In the genomic region with DNA sequence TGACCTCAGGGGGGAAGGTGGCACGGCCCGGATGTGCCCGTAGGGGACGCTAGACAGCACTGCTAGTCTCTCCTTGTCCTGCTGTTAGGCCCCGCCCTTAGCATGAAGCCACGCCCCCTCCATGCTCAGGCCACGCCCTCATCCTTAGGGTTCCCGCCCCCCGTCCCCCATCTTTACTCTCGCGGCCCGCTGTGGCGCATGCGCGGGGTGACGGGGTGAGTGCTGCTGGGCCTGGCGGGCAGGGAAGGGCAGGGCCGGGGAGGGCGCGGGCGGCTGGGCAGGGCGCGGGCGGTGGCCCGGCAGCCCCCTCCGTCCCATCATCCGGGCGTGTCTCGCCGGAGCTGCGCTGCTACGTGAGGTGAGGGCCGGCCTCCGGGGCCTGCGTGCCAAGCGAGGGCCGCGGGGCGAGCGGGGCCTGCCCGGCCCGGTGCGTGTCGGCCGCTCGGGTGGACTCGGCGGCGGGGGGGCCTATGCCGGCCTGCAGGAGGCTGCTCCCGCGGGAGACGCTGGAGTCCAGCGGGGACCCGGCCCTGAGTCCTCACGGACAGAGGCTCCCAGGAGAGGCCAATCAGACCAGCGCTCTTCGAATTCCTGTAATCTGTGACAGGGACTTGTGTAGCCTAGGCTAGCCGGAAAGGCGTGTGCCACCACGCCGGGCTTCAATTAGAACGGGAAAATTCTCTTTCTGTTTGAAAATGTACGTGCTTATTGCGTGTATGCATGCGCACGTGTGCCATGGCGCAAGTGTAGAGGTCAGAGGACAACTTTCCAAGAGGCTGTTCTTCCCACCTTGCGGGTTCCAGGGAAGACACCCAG, we compare ENCODE assay signal across 8 mouse cellular contexts. TPM values are rescaled to one million over a fixed set of nuclear protein-coding genes. Genes with fewer than 3 reads are reported as not detected.
DNase-seq lines count a peak whose midpoint lies in the region; ATAC-seq and TF ChIP-seq lines count a peak whose summit lies in the region.

No protein-coding gene starts in this region.

- H3K27me3 ChIP-seq in C2C12 (ENCODE audit: control insufficient read depth, insufficient read depth, insufficient read length) = no peaks in the 10 kb centered on the region
- no peaks in the 10 kb centered on the region for H3K27me3 ChIP-seq in erythroblast, embryonic 14.5 days (ENCODE audit: control insufficient read depth)
- no peaks in the 10 kb centered on the region for H3K27me3 ChIP-seq in heart, embryonic 13.5 days (replicated peaks)
- H3K27me3 ChIP-seq in liver, embryonic 12.5 days (replicated peaks) = no peaks in the 10 kb centered on the region
- no peaks in the 10 kb centered on the region for H3K27me3 ChIP-seq in stomach, embryonic 15.5 days (replicated peaks)

- peaks cover 65% of the 10 kb centered on the region for H3K4me1 ChIP-seq in erythroblast, embryonic 14.5 days (ENCODE audit: control insufficient read depth)
- H3K4me1 ChIP-seq in heart, embryonic 13.5 days = peaks cover 36% of the 10 kb centered on the region
- peaks cover 61% of the 10 kb centered on the region for H3K4me1 ChIP-seq in liver, embryonic 12.5 days
- H3K4me1 ChIP-seq in stomach, embryonic 15.5 days = peaks cover 7% of the 10 kb centered on the region; the same call in 1 of the 2 replicates

- ATAC-seq in heart, embryonic 13.5 days (ENCODE audit: extremely low read depth, insufficient number of reproducible peaks, low FRiP score, low TSS enrichment) = peak; percentile 94
- ATAC-seq in liver, embryonic 12.5 days = peak; percentile 95
- peak; percentile 96 for ATAC-seq in stomach, embryonic 15.5 days (ENCODE audit: insufficient read depth, low FRiP score, low read depth)

- peaks cover 19% of the 10 kb centered on the region for H3K36me3 ChIP-seq in C2C12 (ENCODE audit: control insufficient read depth, insufficient read depth)
- H3K36me3 ChIP-seq in erythroblast, embryonic 14.5 days (ENCODE audit: control insufficient read depth) = peaks cover 15% of the 10 kb centered on the region
- peaks cover 21% of the 10 kb centered on the region for H3K36me3 ChIP-seq in heart, embryonic 13.5 days
- H3K36me3 ChIP-seq in liver, embryonic 12.5 days = peaks cover 17% of the 10 kb centered on the region
- no peaks in the 10 kb centered on the region for H3K36me3 ChIP-seq in stomach, embryonic 15.5 days

- peaks cover 45% of the 10 kb centered on the region for H3K79me2 ChIP-seq in C2C12 (ENCODE audit: control insufficient read depth, insufficient read depth)

- H3K4me2 ChIP-seq in heart, embryonic 13.5 days = peak overlapping the region; percentile 79
- H3K4me2 ChIP-seq in liver, embryonic 12.5 days = peak overlapping the region; percentile 95
- H3K4me2 ChIP-seq in stomach, embryonic 15.5 days = peak overlapping the region; percentile 76

- peak overlapping the region; percentile 91 for H3K27ac ChIP-seq in heart, embryonic 13.5 days (replicated peaks)
- H3K27ac ChIP-seq in liver, embryonic 12.5 days = peak overlapping the region; percentile 94
- peak overlapping the region; percentile 91 for H3K27ac ChIP-seq in stomach, embryonic 15.5 days

- WGBS in heart, embryonic 13.5 days = under 1% methylated on average over 65 of the region's 69 CpGs
- under 1% methylated on average over 56 of the region's 69 CpGs for WGBS in liver, embryonic 12.5 days (ENCODE audit: insufficient replicate concordance)
- under 1% methylated on average over 66 of the region's 69 CpGs for WGBS in stomach, embryonic 15.5 days

- peak overlapping the region; percentile 63 for H3K4me3 ChIP-seq in C2C12 (ENCODE audit: insufficient read depth, poor library complexity, severe bottlenecking)
- peak overlapping the region; percentile 90 for H3K4me3 ChIP-seq in erythroblast, embryonic 14.5 days (replicated peaks)
- peak overlapping the region; percentile 85 for H3K4me3 ChIP-seq in heart, embryonic 13.5 days
- H3K4me3 ChIP-seq in liver, embryonic 12.5 days = peak overlapping the region; percentile 86
- peak overlapping the region; percentile 80 for H3K4me3 ChIP-seq in stomach, embryonic 15.5 days (replicated peaks)

- DNase-seq in brain, embryonic 14.5 days (ENCODE audit: low read depth) = peak; percentile 96
- peak; percentile 97 for DNase-seq in kidney, postnatal 10 days
- peak; percentile 97 to 98 for DNase-seq in natural killer cell, adult 2 months (ENCODE audit: low spot score in 2 of 2)

- peak; percentile 88 for TF ChIP-seq CTCF in C2C12 (IDR thresholded peaks at IDR 0.05; ENCODE audit: control insufficient read depth, insufficient read depth, insufficient read length)
- peak; percentile 72 for TF ChIP-seq CTCF in brain, embryonic 14.5 days (IDR thresholded peaks at IDR 0.05; ENCODE audit: borderline replicate concordance, extremely low read depth, insufficient read depth, insufficient read length)

- peak overlapping the region; percentile 72 for H3ac ChIP-seq in C2C12 (ENCODE audit: control insufficient read depth, insufficient read length, low read depth)

- H3K79me3 ChIP-seq in C2C12 (ENCODE audit: low read depth) = peaks cover 32% of the 10 kb centered on the region

- no peaks in the 10 kb centered on the region for H3K9me3 ChIP-seq in erythroblast, embryonic 14.5 days (ENCODE audit: control insufficient read depth, low read length)
- H3K9me3 ChIP-seq in heart, embryonic 13.5 days = no peaks in the 10 kb centered on the region
- H3K9me3 ChIP-seq in liver, embryonic 12.5 days (replicated peaks) = no peaks in the 10 kb centered on the region
- H3K9me3 ChIP-seq in stomach, embryonic 15.5 days = no peaks in the 10 kb centered on the region

- peak overlapping the region; percentile 95 for H3K9ac ChIP-seq in heart, embryonic 13.5 days
- H3K9ac ChIP-seq in liver, embryonic 12.5 days = peak overlapping the region; percentile 96
- peak overlapping the region; percentile 79 for H3K9ac ChIP-seq in stomach, embryonic 15.5 days

- peak; percentile 91 for TF ChIP-seq POLR2A in brain, embryonic 14.5 days (IDR thresholded peaks at IDR 0.05; ENCODE audit: borderline replicate concordance, extremely low read depth, insufficient read depth, insufficient read length, poor library complexity, severe bottlenecking)

TF ChIP-seq in C2C12, 6 proteins besides CTCF, POLR2A, EP300 and RAD21:
- TF ChIP-seq MYOG (IDR thresholded peaks at IDR 0.05; ENCODE audit: control insufficient read depth, extremely low read depth, insufficient read length) (no peak), MYOD1 (IDR thresholded peaks at IDR 0.05; ENCODE audit: control insufficient read depth, insufficient read length, low read depth) (no peak), MAX (IDR thresholded peaks at IDR 0.05) (peak; percentile 14), FOSL1 (IDR thresholded peaks at IDR 0.05; ENCODE audit: insufficient read depth, low read length, poor library complexity, severe bottlenecking) (no peak), CEBPB (IDR thresholded peaks at IDR 0.05; ENCODE audit: low read depth) (peak; percentile 17), USF1 (IDR thresholded peaks at IDR 0.05; ENCODE audit: low read depth) (peak; percentile 14)

RNA-seq across cellular contexts. Expression of a gene that starts 0.5 kb away (rescaled TPM):
- 15.3 TPM for polyA plus RNA-seq in C2C12 (2012; fragmentation: generic; extraction: Trizol)
- polyA plus RNA-seq in brain, embryonic 14.5 days (2012; rRNA removed) = 56.4 and 59.4 TPM in 2 replicates
- 0.16 TPM in 2 replicates for polyA plus RNA-seq in erythroblast, embryonic 14.5 days (2012)
- 23.7 and 28.5 TPM in 2 replicates for polyA plus RNA-seq in heart, embryonic 13.5 days (2015; fragmentation: Nextera tagmentation; extraction: Ambion mirVana)
- 29.8 and 31.8 TPM in 2 replicates for polyA plus RNA-seq in liver, embryonic 12.5 days (2016; fragmentation: Nextera tagmentation; extraction: Ambion mirVana)
- 33.6 and 34.3 TPM in 2 replicates for polyA plus RNA-seq in stomach, embryonic 15.5 days (2015; fragmentation: Nextera tagmentation; extraction: Ambion mirVana)

RNA-seq across cellular contexts. Expression of a gene that starts 18.6 kb away (rescaled TPM):
- polyA plus RNA-seq in C2C12 (2012; fragmentation: generic; extraction: Trizol) = not detected
- polyA plus RNA-seq in brain, embryonic 14.5 days (2012; rRNA removed) = not detected in 2 replicates
- not detected in 2 replicates for polyA plus RNA-seq in erythroblast, embryonic 14.5 days (2012)
- 0.08 and 0.11 TPM in 2 replicates for polyA plus RNA-seq in heart, embryonic 13.5 days (2015; fragmentation: Nextera tagmentation; extraction: Ambion mirVana)
- not detected in 2 replicates for polyA plus RNA-seq in liver, embryonic 12.5 days (2016; fragmentation: Nextera tagmentation; extraction: Ambion mirVana)
- polyA plus RNA-seq in stomach, embryonic 15.5 days (2015; fragmentation: Nextera tagmentation; extraction: Ambion mirVana) = 0.10 TPM in 1 of 2 replicates, not detected in the other

RNA-seq across cellular contexts. Expression of a gene that starts 18.7 kb away (rescaled TPM):
- 10.1 TPM for polyA plus RNA-seq in C2C12 (2012; fragmentation: generic; extraction: Trizol)
- 43.9 and 61.0 TPM in 2 replicates for polyA plus RNA-seq in brain, embryonic 14.5 days (2012; rRNA removed)
- 0.33 and 0.48 TPM in 2 replicates for polyA plus RNA-seq in erythroblast, embryonic 14.5 days (2012)
- polyA plus RNA-seq in heart, embryonic 13.5 days (2015; fragmentation: Nextera tagmentation; extraction: Ambion mirVana) = 53.2 and 58.9 TPM in 2 replicates
- polyA plus RNA-seq in liver, embryonic 12.5 days (2016; fragmentation: Nextera tagmentation; extraction: Ambion mirVana) = 28.0 and 33.4 TPM in 2 replicates
- polyA plus RNA-seq in stomach, embryonic 15.5 days (2015; fragmentation: Nextera tagmentation; extraction: Ambion mirVana) = 26.5 and 36.2 TPM in 2 replicates

Comparison
In these comparisons a context has a peak if more than half of its experiments do, and no peak if none do; other contexts are left out.
1. Peak in every context shown above with its lines: DNase-seq, ATAC-seq, H3K4me3 ChIP-seq and H3K27ac ChIP-seq.
2. RNA of a gene that starts 0.5 kb away (polyA plus RNA-seq): 56.4 to 59.4 TPM in brain, embryonic 14.5 days, 33.6 to 34.3 TPM in stomach, embryonic 15.5 days, 29.8 to 31.8 TPM in liver, embryonic 12.5 days, 23.7 to 28.5 TPM in heart, embryonic 13.5 days and 15.3 TPM in C2C12 (single experiment); 0.16 TPM in erythroblast, embryonic 14.5 days; every median in the first group is over 10 times any median in the second.